Mouse (Mus musculus): ENCODE data around the gene Gm11032.

- TF ChIP-seq POLR2A (IDR thresholded peaks at IDR 0.05; ENCODE audit: control insufficient read depth, extremely low read depth, insufficient read depth, low read length, poor library complexity) (no peak), CTCF (IDR thresholded peaks at IDR 0.05; ENCODE audit: borderline replicate concordance, control insufficient read depth, extremely low read depth, insufficient read depth, low read length, poor library complexity) (no peak)
Measured at GRCm38 (mm10) chr11:4638261-4638660, 18.4 kb downstream of the Gm11032 start.
